Mouse (Mus musculus) MEL (cell line): ENCODE data around the gene Chchd5.

Source experiments
- CTCF ChIP-seq, 3 experiments: IDR thresholded peaks in 2 of 3; conservative IDR thresholded peaks in 1 of 3; 2 replicates each; pipeline ENCODE4 v1.5.1; 2011 to 2012; ENCODE audit warnings: low read length in 3 of 3, low read depth in 2 of 3, mild to moderate bottlenecking in 2 of 3, improper control_type of control experiment in 1 of 3, inconsistent platforms in 1 of 3, mixed read lengths in 1 of 3, moderate library complexity in 1 of 3; ENCODE audit not compliant: control insufficient read depth in 1 of 3, insufficient read depth in 1 of 3, poor library complexity in 1 of 3, severe bottlenecking in 1 of 3
- E2F4 ChIP-seq: IDR thresholded peaks from 2 replicates; pipeline ENCODE4 v1.6.1; 2011; ENCODE audit warnings: low read depth, low read length, improper control_type of control experiment, borderline replicate concordance
- GABPA ChIP-seq: IDR thresholded peaks from 2 replicates; pipeline ENCODE4 v1.6.1; 2012; ENCODE audit warnings: low read depth, mild to moderate bottlenecking, inconsistent platforms, low read length, improper control_type of control experiment, moderate library complexity
- GATA1 ChIP-seq: IDR thresholded peaks from 2 replicates; pipeline ENCODE4 v1.6.1; 2011; ENCODE audit warnings: low read depth, low read length, improper control_type of control experiment
- HCFC1 ChIP-seq: IDR thresholded peaks from 2 replicates; pipeline ENCODE4 v1.6.1; 2012; ENCODE audit warnings: low read depth, mild to moderate bottlenecking, inconsistent platforms, low read length, improper control_type of control experiment, moderate library complexity
- POLR2A ChIP-seq, 2 experiments: IDR thresholded peaks; 2 replicates each; pipeline ENCODE4 v1.6.1; 2011 to 2012; ENCODE audit warnings: low read length in 2 of 2, mild to moderate bottlenecking in 2 of 2, control low read depth in 1 of 2, improper control_type of control experiment in 1 of 2, low read depth in 1 of 2, moderate library complexity in 1 of 2; ENCODE audit not compliant: control insufficient read depth in 1 of 2, insufficient read depth in 1 of 2, poor library complexity in 1 of 2
- TBP ChIP-seq: IDR thresholded peaks from 2 replicates; pipeline ENCODE4 v1.8.0; 2011; ENCODE audit warnings: low read depth, low read length, improper control_type of control experiment
- USF2 ChIP-seq, 2 experiments: IDR thresholded peaks; 2 replicates each; pipeline ENCODE4 v1.6.1; 2011 to 2012; ENCODE audit warnings: improper control_type of control experiment in 2 of 2, low read length in 2 of 2, borderline replicate concordance in 1 of 2, inconsistent platforms in 1 of 2, low read depth in 1 of 2, mild to moderate bottlenecking in 1 of 2; ENCODE audit not compliant: insufficient read depth in 1 of 2

DNA sequence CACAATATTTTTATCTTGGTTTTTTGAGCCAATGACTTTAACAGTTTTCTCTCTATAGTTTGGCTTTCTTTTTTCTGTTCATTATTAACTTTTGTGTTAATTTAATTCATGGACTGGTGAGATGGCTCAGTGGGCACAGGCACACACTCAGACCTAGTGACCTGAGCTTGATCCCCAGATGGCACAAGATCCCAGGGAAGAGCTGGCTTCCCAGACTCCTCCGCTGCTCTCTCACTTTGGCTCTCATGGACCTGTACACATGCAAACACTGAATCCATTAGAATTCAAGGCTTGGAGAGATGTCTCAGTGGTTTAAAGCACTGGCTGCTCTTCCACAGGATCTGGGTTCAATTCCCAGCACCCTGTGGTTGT lies 13.1 kb upstream of the Chchd5 start:
- TF ChIP-seq E2F4 (no peak), HCFC1 (no peak), GABPA (no peak), USF2 (IDR thresholded peaks at IDR 0.05; ENCODE audit: borderline replicate concordance in 1 of 2, insufficient read depth in 1 of 2, low read depth in 1 of 2, low read length in 2 of 2) (no peak), CTCF (IDR thresholded peaks at IDR 0.05 in 2 of 3, conservative IDR thresholded peaks at IDR 0.05 in 1 of 3; ENCODE audit: control insufficient read depth in 1 of 3, insufficient read depth in 1 of 3, low read depth in 2 of 3, low read length in 3 of 3, poor library complexity in 1 of 3, severe bottlenecking in 1 of 3) (no peak), POLR2A (IDR thresholded peaks at IDR 0.05; ENCODE audit: control insufficient read depth in 1 of 2, insufficient read depth in 1 of 2, low read depth in 1 of 2, low read length in 2 of 2, poor library complexity in 1 of 2) (no peak), TBP (no peak), GATA1 (no peak)
